Mouse (Mus musculus) heart, embryonic 11.5 days (tissue): ENCODE data around the gene Echdc3. TPM values are rescaled to one million over a fixed set of nuclear protein-coding genes. Genes with fewer than 3 reads are reported as not detected.
A peak's percentile ranks its signal among the peaks of the same experiment; 100 is the strongest.

Source experiments
- ATAC-seq: fragments of 200-750 bp; cut with Nextera tagmentation; replicated peaks from 2 replicates; pipeline ENCODE4 v1.8.0; 2017; ENCODE audit warnings: moderate library complexity; ENCODE audit not compliant: insufficient number of reproducible peaks, low FRiP score, low TSS enrichment
- H3K27ac ChIP-seq: fragments of 300-500 bp; sonication (generic); 2 replicates; pipeline ENCODE4 v1.5.1; 2014; ENCODE audit warnings: mild to moderate bottlenecking, low read depth, low read length
- H3K27me3 ChIP-seq: fragments of 300-500 bp; sonication (generic); 2 replicates; pipeline ENCODE4 v1.6.1; 2014; ENCODE audit warnings: mild to moderate bottlenecking, low read length, mixed read lengths; ENCODE audit not compliant: control insufficient read depth, insufficient read depth
- H3K36me3 ChIP-seq: fragments of 300-500 bp; sonication (generic); 2 replicates; pipeline ENCODE4 v1.6.1; 2014; ENCODE audit warnings: mild to moderate bottlenecking, low read length, moderate library complexity, mixed read lengths; ENCODE audit not compliant: control insufficient read depth, insufficient read depth
- H3K4me1 ChIP-seq: fragments of 300-500 bp; sonication (generic); 2 replicates; pipeline ENCODE4 v1.6.1; 2014; ENCODE audit warnings: low read length; ENCODE audit not compliant: control insufficient read depth, insufficient read depth
- H3K4me2 ChIP-seq: fragments of 300-500 bp; sonication (generic); 2 replicates; pipeline ENCODE4 v1.6.1; 2014; ENCODE audit warnings: mild to moderate bottlenecking, moderate library complexity
- H3K4me3 ChIP-seq: fragments of 300-500 bp; sonication (generic); 2 replicates; pipeline ENCODE4 v1.5.1; 2014; ENCODE audit warnings: low read depth, low read length
- H3K9ac ChIP-seq: fragments of 300-500 bp; sonication (generic); 2 replicates; pipeline ENCODE4 v1.6.1; 2014; ENCODE audit warnings: mild to moderate bottlenecking, low read depth, low read length, moderate library complexity
- H3K9me3 ChIP-seq: fragments of 300-500 bp; sonication (generic); replicated peaks from 2 replicates; pipeline ENCODE4 v1.6.1; 2016; ENCODE audit warnings: low read length; ENCODE audit not compliant: control insufficient read depth
- WGBS: fragments of 180-500 bp; shearing (Covaris S2); extraction: QIAGEN DNeasy Blood & Tissue Kit; methylation state at CpG from one replicate; pipeline ENCODE4 v1.1.7; 2014; ENCODE audit not compliant: insufficient replicate concordance; 5-methylcytosine and 5-hydroxymethylcytosine counted together
- polyA plus RNA-seq: library from polyadenylated mRNA; unstranded; fragments of >200 nt; fragmentation: Nextera tagmentation; extraction: Ambion mirVana; gene quantifications from 2 replicates; pipeline ENCODE4 v1.2.1, GENCODE M21; 2014

Gene Echdc3
- 6.7 and 8.8 TPM in 2 replicates for polyA plus RNA-seq

DNA sequence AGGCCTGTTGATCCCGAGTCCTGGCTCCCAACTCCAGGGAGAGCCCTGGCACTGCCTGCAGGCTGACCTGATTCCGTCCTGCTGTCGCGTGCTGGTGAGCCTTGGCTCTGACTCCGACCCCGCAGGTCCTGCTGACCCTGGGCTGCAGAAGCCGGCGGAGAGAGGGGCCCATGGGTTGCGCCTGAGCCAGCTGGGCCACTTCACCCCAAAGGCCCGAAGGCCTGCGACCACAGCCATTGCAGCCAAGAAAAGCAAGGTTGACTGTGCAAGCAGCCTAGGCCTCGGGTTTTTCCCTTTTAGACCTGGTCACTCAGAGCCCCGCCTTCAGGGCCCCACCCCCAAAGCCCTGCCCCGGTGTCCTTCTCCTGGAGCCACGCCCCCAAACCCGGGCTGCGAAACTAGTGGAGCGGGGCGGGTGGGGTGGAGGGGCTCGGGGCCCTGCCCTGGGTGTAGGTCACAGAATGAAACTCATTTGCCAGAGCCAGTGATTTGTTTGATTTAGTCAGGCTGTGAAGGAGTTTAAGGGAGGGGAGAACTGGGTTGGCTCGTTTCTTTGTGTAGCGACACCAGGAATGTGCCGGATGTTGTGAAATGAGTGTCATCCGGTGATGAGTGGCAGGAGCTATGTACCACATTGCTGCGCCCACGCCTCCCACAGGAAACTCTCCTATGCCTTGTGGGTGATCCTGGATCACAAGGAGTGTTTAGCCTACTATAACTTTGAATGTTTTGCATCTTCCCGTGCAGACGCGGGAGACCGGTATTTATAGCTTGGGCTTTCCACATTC, at the start of gene Echdc3:
Gene Echdc3 (minus strand): TSS at position 310 of the 788 bp plus-strand sequence.
- Histone ChIP-seq H3K4me3 (peak within 1 kb of the TSS; percentile 47), H3K4me1 (peaks cover 19% of the 10 kb centered on the region), H3K36me3 (no peaks in the 10 kb centered on the region), H3K27ac (peak within 1 kb of the TSS; percentile 88), H3K9ac (peak within 1 kb of the TSS; percentile 72), H3K4me2 (peak within 1 kb of the TSS; percentile 56), H3K27me3 (no peaks in the 10 kb centered on the region), H3K9me3 (no peaks in the 10 kb centered on the region)
- peak; percentile 94 for ATAC-seq
- 3% methylated on average over 30 of the region's 30 CpGs for WGBS

GRCm38 (mm10) chr2:6261718-6262117, 48.9 kb upstream of the Echdc3 start:
- Histone ChIP-seq H3K4me3 (no peak overlapping the region), H3K4me2 (no peak overlapping the region), H3K36me3 (no peaks in the 10 kb centered on the region), H3K4me1 (no peaks in the 10 kb centered on the region; the same call in 1 of the 2 replicates), H3K9ac (no peak overlapping the region), H3K9me3 (no peaks in the 10 kb centered on the region), H3K27ac (no peak overlapping the region), H3K27me3 (no peaks in the 10 kb centered on the region)
- ATAC-seq = no peak
- 81% methylated on average over 9 of the region's 9 CpGs for WGBS

GRCm38 (mm10) chr2:6261201-6261672, 48.4 kb upstream of the Echdc3 start:
- WGBS = 55% methylated on average over 8 of the region's 8 CpGs
- ATAC-seq = no peak
- H3K4me2 ChIP-seq = no peak overlapping the region
- H3K9me3 ChIP-seq = no peaks in the 10 kb centered on the region
- no peaks in the 10 kb centered on the region for H3K27me3 ChIP-seq
- H3K4me1 ChIP-seq = peaks cover 4% of the 10 kb centered on the region; the same call in 1 of the 2 replicates
- H3K4me3 ChIP-seq = no peak overlapping the region
- no peaks in the 10 kb centered on the region for H3K36me3 ChIP-seq
- H3K9ac ChIP-seq = no peak overlapping the region
- no peak overlapping the region for H3K27ac ChIP-seq

DNA sequence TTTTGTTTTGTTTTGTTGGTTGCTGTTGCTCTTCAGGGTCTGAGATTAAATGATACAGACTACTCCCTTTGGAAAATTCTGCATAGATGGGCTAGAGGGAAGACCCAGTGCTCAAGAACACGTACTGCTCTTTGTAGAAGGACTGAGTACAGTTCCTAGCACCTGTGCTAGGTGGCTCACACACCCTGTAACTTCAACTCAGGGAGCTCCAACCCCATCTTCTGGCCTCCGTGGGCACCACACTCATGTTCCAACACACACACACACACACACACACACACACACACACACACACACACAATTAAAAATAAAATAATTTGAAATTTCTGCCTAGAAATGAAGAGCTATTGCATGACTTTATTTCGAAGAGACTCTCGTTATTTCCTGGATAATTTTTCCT, 47.8 kb upstream of the Echdc3 start:
- Histone ChIP-seq H3K9me3 (no peaks in the 10 kb centered on the region), H3K36me3 (no peaks in the 10 kb centered on the region), H3K4me1 (peaks cover 6% of the 10 kb centered on the region; the same call in 1 of the 2 replicates), H3K27me3 (no peaks in the 10 kb centered on the region), H3K9ac (no peak overlapping the region), H3K27ac (no peak overlapping the region), H3K4me2 (no peak overlapping the region), H3K4me3 (no peak overlapping the region)
- WGBS = 87% methylated on average over 4 of the region's 4 CpGs
- no peak for ATAC-seq

DNA sequence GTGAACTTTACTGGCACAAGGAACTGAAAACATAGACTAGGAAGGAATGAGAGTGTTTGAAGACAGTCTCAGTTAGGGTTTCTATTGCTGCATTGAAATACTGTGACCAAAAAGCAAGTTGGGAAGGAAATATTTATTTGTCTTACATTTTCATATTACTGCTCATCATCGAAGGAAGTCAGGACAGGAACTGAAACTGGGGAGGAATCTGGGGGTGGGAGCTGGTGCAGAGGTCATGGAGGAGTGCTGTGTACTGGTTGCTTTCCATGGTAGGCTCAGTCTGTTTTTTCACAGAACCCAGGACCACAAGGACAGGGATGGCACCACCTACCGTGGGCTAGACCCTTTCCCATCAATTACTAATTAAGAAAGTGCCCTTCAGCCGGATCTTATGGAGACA, 46.3 kb upstream of the Echdc3 start:
- H3K4me1 ChIP-seq = peaks cover 6% of the 10 kb centered on the region; the same call in 1 of the 2 replicates
- H3K4me3 ChIP-seq = no peak overlapping the region
- H3K27ac ChIP-seq = no peak overlapping the region
- no peaks in the 10 kb centered on the region for H3K36me3 ChIP-seq
- 89% methylated on average over 3 of the region's 3 CpGs for WGBS
- H3K27me3 ChIP-seq = no peaks in the 10 kb centered on the region
- ATAC-seq = no peak
- H3K9ac ChIP-seq = no peak overlapping the region
- no peak overlapping the region for H3K4me2 ChIP-seq
- 0 out of 2 replicates have a peak, but pooled peaks cover 4% of the 10 kb centered on the region for H3K9me3 ChIP-seq

DNA sequence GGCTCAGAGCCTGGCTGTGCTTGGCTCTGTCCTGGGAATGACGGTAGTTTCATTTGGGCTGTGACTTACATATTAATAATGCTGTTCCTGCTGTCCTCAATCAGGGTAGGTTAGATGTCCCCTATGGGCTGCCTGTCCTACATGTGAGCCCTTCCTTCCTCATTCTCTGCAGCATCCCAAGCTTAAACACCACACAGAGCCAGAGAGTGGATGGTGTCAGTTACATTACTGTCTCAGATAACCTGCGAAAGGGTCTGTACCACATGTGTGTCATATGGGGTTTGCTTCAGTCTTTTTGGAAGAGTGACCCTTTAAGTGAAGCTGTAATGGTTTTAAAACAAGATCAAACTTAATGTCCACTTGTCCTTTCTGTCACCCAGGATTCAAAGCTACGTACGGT, 45.2 kb upstream of the Echdc3 start:
- no peaks in the 10 kb centered on the region for H3K27me3 ChIP-seq
- H3K4me1 ChIP-seq = peaks cover 6% of the 10 kb centered on the region; the same call in 1 of the 2 replicates
- no peak overlapping the region for H3K4me3 ChIP-seq
- 89% methylated on average over 4 of the region's 4 CpGs for WGBS
- H3K36me3 ChIP-seq = no peaks in the 10 kb centered on the region
- 0 out of 2 replicates have a peak, but pooled peaks cover 4% of the 10 kb centered on the region for H3K9me3 ChIP-seq
- H3K27ac ChIP-seq = no peak overlapping the region
- no peak overlapping the region for H3K4me2 ChIP-seq
- no peak for ATAC-seq
- no peak overlapping the region for H3K9ac ChIP-seq

DNA sequence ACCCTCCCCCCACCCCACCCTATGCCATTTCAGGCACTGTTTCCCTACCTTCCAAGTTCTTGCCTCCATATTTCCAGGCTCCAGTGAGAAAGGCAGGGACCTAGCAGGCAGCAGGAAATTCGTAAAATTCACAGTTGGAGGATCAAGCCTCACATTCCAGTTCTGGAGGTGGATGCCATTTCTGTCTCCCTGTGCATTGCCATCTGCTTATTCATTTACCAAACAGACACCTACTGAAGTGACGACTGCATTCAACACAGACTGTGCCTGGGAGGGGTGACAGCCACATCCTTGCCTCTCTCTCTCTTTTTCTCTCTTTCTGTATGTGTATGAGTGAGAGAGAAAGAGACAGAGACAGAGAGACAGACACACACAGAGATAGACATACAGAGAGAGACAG, 44.3 kb upstream of the Echdc3 start:
- 74% methylated on average over 2 of the region's 2 CpGs for WGBS

GRCm38 (mm10) chr2:6255989-6256841, 43.4 kb upstream of the Echdc3 start:
- no peaks in the 10 kb centered on the region for H3K27me3 ChIP-seq
- ATAC-seq = no peak
- no peak overlapping the region for H3K27ac ChIP-seq
- H3K9me3 ChIP-seq = 0 out of 2 replicates have a peak, but pooled peaks cover 4% of the 10 kb centered on the region
- no peaks in the 10 kb centered on the region for H3K36me3 ChIP-seq
- peaks cover 8% of the 10 kb centered on the region; the same call in 1 of the 2 replicates for H3K4me1 ChIP-seq
- H3K9ac ChIP-seq = no peak overlapping the region
- H3K4me2 ChIP-seq = no peak overlapping the region
- H3K4me3 ChIP-seq = no peak overlapping the region
- 66% methylated on average over 19 of the region's 19 CpGs for WGBS

More for the DNA sequence above, 44.3 kb upstream of the Echdc3 start:
- Histone ChIP-seq H3K27me3 (no peaks in the 10 kb centered on the region), H3K9me3 (0 out of 2 replicates have a peak, but pooled peaks cover 4% of the 10 kb centered on the region), H3K4me1 (peaks cover 6% of the 10 kb centered on the region; the same call in 1 of the 2 replicates), H3K4me2 (no peak overlapping the region), H3K27ac (no peak overlapping the region), H3K9ac (no peak overlapping the region), H3K4me3 (no peak overlapping the region), H3K36me3 (no peaks in the 10 kb centered on the region)
- no peak for ATAC-seq
